Mouse (Mus musculus) retina, adult 2 months (tissue): ENCODE results near the gene Gfpt1.

Source experiments
- DNase-seq: peaks from one replicate; pipeline ENCODE4 v3.0.0-alpha.2; 2012; ENCODE audit warnings: low read depth, low spot score

The Gfpt1 gene

GRCm38 (mm10) chr6:87100297-87101020 is 57.8 kb downstream of the Gfpt1 start:
- DNase-seq, result no peak

GRCm38 (mm10) chr6:87101281-87101954 is 58.8 kb downstream of the Gfpt1 start:
- DNase-seq, result peak; percentile 55

DNA sequence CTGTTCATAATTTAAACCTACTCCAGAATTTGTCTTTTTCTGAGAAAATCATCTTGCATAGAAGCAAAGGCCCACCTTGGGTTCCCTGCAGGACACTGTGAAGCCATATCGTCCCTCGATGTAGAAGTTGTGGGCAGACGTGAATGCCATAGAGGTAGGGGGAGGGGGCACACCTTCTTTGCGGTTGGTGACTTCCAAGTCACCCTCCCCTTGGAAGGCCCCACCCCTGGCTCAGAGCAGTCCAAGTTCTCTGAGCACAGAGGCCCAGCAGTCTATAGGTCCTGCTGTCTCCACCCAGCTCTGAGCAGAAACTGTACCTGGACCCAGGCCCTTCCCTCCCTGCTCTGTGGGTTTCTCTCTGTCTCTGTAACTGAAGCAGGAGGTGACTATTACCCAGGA is 59.3 kb downstream of the Gfpt1 start:
- no peak for DNase-seq

- no peak for DNase-seq
Observed at GRCm38 (mm10) chr6:87102421-87102911, 59.8 kb downstream of the Gfpt1 start.

GRCm38 (mm10) chr6:87103314-87103713 is 60.7 kb downstream of the Gfpt1 start:
- no peak for DNase-seq

DNA sequence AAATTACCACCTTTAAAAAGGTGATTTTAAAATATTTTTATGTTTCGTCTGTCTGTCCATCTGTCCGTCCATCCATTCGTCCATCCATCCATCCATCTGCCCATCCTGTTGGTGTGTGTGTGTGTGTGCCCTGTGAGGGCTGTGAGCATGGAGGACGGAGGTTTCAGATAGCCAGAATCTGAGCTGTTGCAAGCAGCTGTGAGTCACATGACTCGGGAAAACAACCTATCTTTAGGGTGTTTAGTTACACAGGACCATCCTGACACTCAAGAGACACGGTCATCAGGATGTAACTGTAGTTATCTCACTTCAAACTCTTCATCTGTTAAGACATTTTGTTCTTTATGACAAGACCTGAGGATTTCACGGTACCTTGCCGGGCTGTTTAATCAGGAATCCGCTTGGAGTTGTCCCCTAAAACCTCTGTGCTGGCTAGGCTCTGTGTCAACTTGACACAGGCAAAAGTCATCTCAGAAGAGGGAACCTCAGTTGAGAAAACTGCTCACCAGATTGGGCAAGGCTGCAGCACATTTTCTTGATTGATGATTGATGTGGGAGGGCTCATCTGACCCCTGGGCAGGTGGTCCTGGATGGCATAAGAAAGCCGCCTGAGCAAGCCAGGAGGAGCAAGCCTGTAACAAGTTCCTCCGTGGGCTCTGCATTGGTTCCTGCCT is 61.6 kb downstream of the Gfpt1 start, which contains the start of gene D6Ertd527e:
TSS of gene D6Ertd527e (plus strand) at position 624 of the 674 bp plus-strand sequence.
- no peak for DNase-seq

DNA sequence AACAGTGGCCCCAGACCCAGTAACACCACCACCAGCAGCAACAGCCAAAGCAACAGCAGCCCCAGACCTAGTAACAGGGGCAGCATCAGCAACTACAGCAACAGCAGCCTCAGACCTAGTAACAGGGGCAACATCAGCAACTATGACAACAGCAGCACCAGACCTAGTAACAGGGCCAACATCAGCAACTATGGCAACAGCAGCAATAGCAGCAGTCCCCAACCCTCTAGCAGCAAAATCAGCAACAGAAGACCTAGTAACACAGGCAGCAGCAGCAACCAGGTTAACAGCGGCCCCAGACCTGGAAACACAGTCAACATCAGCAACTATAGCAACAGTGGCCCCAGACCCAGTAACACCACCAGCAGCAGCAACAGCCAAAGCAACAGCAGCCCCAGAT is 68.8 kb downstream of the Gfpt1 start:
- no peak for DNase-seq

DNA sequence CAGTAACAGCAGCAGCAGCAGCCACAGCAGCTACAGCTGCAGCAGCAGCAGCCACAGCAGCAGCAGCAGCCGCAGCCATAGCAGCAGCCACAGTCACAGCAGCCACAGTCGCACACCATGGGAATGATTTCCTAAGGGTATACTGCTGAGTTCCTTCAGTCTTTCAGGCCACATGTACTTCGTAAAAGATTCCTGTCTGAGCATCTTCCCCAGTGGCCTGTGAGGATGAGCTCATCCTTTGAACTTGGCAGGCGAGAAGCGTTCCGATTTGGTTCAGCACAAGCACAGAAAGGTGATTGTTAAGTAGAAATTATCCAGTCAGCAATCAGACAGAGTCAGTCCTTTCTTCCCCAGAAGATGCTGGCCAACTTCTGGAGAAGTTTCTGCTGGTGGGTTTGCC is 69.5 kb downstream of the Gfpt1 start:
- DNase-seq, result no peak

- no peak for DNase-seq
Observed at GRCm38 (mm10) chr6:87115981-87116380, 73.3 kb downstream of the Gfpt1 start.

DNA sequence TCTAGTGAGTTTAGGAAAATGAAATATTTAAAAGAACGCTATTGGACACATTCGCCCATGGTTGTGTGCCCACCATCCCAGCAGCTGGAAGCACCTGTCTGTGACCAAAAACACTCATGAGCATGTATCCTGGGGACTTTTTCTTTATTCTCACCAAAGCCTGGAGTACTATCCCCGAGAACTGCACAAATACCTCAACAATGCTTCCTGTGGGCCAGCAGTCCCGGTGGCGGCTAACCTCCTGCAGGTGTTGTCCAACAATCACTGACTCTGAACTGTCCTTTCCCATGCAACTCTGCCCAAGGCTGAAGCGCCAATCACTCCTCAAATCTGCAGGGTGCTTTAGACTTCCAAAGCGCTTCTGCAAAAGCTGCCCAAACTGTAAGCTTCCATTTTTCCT is 74.0 kb downstream of the Gfpt1 start:
- no peak for DNase-seq

GRCm38 (mm10) chr6:87119066-87119837 is 76.6 kb downstream of the Gfpt1 start:
- no peak for DNase-seq

DNA sequence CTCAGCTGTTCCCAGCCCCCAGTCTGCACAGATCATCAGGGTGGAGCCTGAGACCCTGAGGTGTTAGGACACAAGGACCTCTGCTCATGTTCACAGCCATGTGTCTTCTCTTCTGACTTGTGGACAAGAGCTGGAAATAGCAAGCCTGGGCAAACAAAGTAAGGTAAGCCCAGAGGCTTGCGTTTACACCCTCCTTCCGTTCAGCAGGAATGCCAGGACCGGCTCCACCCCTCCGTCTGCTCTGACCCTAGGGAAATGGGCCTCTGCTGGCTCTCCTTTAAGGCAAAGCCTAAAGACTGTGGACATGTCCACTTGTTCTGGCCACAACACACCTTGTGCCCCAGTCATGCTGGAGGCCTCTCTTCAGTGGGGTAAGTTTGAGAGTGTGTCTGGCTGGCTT is 77.3 kb downstream of the Gfpt1 start:
- DNase-seq, result no peak

DNA sequence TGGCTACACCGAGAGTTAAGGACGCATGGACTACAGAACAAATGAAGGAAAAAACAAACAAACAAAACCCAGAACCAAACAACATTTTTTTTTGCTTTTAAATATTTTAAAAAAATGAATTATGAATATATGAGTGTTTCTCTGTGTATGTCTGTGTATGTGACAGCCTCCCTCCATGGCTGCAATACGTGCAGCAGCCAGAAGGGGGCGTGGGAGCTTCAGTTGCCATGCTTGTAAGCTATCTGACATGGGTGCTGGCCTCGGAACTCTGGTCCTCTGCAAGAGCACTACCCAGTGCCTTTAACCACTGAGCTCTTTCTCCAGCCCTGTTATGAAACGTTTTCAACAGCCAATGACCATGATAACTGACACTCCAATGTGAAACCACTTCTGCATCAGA is 78.0 kb downstream of the Gfpt1 start:
- DNase-seq, result no peak

DNA sequence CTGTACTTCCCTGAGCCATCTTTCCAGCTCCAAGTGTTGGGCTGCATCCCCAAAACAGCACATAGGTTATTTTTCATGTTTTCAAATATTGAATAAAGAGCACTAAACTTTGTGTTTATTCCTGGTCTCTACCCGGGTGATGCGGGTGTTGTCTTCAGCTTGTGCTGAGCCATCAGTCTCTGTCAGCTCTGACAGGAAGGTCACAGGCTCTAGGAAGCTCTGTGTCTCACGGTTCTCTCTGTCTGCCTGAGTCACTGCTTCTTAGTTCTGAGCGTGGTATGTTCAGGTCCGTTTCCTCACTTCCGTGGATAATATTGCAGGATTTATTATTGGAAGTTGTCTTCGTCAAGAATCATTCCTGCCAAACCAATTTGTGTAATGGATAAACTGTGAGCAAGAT is 79.3 kb downstream of the Gfpt1 start:
- DNase-seq, result no peak

GRCm38 (mm10) chr6:87123406-87123805 is 80.8 kb downstream of the Gfpt1 start:
- DNase-seq, result no peak

DNA sequence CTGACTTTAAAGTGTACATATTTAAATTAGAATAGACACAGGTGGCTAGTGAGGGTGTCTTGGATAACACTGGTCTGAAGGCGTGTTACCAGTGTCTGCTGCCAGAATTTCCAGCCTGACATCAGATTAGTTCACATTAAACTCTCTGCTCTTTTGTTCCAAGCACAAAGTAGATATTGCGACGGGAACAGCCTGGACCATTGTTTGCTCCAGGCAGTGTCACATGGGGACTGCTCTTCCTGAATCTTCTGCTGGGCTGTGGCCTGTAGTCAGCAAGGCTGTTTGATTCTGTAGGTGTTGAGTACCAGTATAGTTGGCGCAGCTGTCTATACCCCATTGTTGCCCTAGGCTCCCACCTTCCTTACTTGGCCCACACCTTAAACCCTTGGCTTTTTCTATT is 81.3 kb downstream of the Gfpt1 start:
- DNase-seq, result no peak

DNA sequence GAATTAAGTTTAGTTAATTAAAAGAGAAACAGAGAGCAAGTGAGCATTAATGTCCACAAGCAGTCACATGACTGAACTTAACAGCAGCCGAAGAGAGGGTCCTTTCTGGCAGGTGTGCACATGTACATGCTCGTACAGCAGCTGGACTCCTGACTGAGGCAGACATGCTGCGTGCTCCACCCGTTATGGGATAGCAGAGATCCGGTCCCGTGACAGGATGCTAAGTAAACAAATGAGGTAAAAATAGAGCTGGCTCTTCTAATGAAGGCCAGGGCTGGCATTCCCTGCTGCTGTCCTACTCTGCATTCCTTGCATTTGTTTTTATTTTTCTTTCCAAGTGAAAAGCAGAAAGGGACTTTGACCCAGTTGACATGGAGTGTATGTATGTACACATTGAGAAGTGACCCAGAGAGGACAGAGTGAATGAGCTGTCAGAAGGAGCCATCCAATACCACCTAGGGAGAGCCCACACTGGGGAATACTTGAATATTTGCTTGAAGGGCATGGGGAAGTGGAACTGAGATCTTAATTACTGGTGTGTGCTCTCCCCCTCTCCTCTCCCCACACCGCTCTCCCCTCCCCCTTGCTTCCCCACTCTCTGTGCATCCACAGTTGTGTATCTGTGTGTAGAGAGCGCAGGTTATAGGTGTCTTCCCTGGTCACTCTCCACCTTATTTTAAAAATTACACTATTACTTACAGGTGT is 84.6 kb downstream of the Gfpt1 start:
- DNase-seq, result no peak

- no peak for DNase-seq
Observed at GRCm38 (mm10) chr6:87129861-87130260, 87.2 kb downstream of the Gfpt1 start.

- DNase-seq, result no peak
Observed at GRCm38 (mm10) chr6:87130628-87131027, 88.0 kb downstream of the Gfpt1 start.

DNA sequence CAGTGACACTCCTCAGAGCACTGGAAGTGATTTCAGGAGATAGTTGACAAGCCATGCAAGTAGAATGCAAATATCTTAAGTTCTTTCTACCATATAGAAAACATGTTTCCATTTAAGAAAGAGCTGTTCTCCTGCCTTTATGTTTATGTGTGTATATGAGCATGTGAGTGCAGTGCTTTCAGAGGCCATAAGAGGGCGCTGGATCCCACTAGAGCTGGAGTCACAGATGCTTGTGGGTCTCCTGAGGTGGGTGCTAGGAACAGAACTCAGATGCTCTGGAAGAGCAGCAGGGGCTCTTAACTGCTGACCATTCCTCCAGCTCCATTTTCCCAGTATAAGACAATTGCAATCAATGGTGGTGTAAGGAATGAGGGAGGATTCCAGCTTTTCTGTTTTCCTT is 88.4 kb downstream of the Gfpt1 start:
- no peak for DNase-seq

- no peak for DNase-seq
Observed at GRCm38 (mm10) chr6:87133520-87133919, 90.9 kb downstream of the Gfpt1 start.
